Mouse (Mus musculus) C2C12 (cell line): Measurements from ENCODE around the gene Wfikkn1.

Source experiments
- CTCF ChIP-seq: IDR thresholded peaks from one replicate; pipeline ENCODE4 v1.5.1; 2011; ENCODE audit not compliant: control insufficient read depth, insufficient read depth, insufficient read length
- MAX ChIP-seq: IDR thresholded peaks from one replicate; pipeline ENCODE4 v1.6.1; 2011; ENCODE audit warnings: mild to moderate bottlenecking, control low read depth
- USF1 ChIP-seq: IDR thresholded peaks from one replicate; pipeline ENCODE4 v1.6.1; 2011; ENCODE audit warnings: low read depth, mild to moderate bottlenecking, control low read depth, moderate library complexity

DNA sequence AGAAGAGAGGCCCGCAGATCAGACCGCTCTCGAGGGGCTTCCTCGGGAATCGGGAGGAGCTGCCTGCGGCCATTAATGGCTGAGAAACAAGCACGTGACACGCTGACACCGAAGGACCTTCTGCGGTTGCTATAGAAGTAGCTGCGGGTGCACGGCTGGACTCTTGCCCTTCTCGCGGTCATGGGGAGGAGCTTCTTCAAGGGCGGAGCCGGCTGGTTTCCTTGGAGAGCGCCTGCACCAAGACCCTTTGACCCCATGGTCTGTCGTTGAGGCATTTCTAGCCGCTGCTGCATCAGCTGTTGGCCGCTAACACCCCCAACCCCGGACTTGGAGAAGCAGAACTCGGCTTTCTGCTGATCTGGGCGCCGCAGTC lies 47.4 kb downstream of the Wfikkn1 start, which contains the start of gene Stub1:
- TF ChIP-seq CTCF (no peak), MAX (no peak), USF1 (peak; percentile 88)
